Mouse (Mus musculus) thymus, postnatal 4 days (tissue): ENCODE measurements at regions not wholly inside any gene's neighbourhood (a gene's known extent, or its start where the extent isn't known, plus 50 kb on each side); places are given as distances from the start of the nearest gene placed in this dataset.

Source experiments
- DNase-seq: peaks from one replicate; pipeline ENCODE4 v3.0.0; 2021

DNA sequence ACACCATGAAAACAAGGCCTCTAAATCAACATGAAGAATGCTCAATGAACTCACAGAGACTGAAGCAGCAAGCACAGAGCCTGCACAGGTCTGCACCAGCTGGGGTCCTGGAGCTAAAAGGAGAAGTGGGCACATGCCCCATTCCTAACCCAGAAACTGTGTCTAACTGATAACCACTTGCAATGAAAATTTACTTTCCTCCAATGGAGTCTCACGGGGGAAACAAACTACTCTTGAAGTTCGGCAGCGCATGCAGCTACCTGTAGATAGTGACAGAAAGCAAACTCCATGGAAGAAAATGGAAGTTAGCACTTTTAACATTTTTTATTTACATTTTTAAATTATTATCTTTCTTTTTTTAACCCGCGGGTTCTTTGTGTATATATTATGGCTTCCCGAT lies 76.8 kb upstream of the Akap6 start:
- DNase-seq = no peak

DNA sequence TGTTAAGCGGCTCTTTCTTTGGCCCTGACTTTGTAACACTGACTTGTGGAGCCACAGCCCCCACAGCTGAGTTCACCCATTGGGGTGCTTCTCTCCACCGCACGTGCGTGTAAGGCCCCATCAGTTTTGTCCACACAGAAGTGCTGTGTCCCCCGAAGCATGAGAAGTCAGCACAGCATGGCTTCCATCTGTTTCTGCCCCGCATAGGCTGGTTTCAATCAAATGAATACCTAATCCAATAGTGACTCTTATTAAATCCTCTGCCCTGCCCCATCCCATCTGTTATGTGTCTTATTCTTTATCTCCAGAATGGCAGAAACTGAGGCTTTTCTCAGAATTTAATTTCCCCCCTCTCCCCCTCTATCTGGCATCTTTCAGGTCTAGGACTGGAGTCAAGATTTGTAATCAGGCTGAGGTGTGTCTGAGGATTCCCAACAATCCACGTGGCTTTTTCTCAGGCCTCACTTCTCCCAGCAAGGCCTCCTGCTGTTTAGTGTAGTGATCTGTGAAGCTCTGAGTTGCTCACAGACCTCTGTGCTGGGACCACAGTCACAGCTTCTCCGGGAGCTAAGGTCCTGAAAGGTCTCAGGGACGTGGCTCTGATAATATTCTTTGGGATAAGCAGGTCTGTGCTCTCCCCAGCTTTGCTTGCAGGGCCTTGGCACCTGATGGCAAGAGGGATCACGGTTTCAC lies 75.6 kb upstream of the Akap6 start:
- no peak for DNase-seq

DNA sequence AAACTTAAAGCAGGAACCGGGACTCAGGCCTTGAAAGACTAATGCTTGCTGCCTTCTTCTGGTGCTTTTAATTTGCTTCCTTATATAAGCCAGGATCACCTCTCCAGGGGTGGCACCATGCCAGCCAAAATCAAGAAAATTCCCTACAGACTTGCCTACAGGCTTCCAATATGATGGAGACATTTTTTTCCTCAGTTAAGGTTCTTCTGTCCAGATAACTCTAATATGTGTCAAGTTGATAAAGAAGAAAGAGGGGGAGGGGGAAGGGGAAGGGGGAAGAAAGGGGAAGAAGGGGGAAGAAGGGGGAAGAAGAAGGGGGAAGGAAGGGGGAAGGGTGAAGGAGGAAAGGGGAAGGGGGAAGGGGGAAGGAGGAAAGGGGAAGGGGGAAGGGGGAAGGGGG lies 74.3 kb upstream of the Akap6 start:
- no peak for DNase-seq

DNA sequence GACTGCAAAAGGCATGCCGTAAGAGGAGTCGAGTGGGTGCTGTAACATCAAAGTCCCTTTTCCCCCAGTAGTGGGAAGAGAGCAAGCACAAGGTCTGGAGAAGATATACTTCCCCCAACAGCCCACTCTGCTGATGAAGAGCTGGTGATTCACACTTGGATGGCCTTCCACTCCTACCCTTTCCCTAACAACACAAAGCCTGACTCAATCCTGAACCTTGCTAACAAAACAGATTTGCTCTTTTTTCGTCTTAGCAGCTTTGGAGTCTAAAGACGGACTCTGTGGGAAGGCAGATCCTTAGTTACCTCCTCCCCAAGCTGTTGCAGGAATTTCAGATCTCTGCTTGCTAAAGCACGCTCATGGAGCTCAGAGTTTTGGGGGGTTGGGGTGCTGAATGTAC lies 70.4 kb upstream of the Akap6 start:
- DNase-seq = no peak

DNA sequence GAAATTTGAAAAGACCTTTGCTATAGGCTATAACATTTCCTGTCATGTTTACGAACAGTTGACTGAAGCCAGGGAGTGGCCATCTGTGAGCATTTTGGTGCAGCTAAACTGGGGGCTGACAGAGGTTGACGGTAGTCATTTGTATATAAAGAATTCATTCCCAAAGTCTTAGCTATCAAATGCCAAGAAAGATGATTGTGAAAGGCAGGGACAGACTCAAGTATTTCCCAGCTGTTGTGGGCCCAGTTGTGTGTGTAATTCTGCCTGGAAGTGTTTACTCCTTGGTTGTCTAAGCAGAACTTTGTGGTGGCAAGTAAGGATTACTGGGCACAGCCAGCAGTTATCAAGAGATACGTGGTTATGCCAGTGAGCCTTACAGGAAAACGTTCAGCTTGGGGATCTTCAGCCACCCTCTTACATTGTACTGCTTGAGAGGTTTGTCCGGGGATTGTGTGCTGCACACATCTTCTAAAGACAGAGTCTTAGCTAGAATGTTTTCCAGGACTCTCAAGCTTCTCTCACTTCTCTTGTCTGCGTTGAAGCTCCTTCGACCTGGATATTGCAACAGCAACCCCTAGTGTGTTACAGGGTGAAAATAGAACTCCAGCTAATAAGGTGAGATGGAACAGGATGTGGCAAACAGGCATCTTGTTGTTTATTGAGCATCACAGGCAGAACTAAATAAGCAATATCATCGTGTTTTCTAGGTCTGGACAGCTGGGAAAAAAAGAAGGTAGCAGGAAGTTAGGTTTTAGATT lies 63.9 kb upstream of the Akap6 start:
- DNase-seq = no peak

DNA sequence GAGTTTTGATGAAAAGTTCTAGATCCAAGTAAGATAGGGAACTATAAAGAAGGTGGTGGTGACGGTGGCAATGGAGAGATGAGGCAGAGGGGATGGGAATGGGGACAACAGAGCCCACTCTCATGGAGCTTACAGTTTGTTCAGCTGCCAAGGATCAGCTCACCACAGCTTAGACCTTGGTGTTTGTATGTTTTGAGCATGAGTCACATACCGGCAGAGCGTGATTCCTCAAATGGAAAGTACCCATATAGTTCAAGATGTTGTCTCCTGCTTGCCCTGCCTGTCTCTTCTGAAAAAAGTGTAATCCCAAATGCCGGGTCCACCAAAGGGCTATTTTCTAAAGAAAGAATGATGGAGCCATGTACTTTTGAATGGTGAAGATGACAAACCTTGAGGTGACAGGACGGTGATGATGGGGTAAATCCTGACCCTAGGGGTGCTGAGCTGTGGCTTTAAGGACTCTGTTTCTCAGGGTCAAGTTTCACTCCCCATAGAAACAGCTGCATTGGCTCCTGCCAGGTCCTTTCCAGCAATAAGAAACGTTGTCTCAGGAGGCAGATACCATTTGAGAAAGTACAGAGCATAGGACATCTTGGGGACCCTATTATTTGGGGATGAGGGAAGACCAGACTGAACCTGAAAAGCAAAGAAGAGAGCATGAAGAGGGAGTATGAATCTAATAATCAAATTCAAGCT lies 62.8 kb upstream of the Akap6 start:
- DNase-seq = no peak

DNA sequence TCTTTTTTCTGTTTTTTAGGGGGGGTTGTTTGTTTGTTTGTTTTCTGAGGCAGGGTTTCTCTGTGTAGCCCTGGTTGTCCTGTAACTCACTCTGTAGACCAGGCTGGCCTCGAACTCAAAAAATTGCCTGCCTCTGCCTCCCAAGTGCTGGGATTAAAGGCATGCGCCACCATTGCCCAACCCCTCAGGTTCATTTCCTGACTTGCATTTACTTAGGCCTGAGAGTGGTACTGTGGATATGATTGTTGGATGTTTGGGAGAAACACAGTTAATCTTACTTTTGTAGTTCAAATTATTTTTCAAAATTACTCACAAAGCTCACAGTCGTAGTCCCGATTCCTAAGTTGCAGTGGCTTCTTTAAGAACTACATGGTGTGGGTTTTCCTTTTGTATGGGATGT lies 62.3 kb upstream of the Akap6 start:
- no peak for DNase-seq

DNA sequence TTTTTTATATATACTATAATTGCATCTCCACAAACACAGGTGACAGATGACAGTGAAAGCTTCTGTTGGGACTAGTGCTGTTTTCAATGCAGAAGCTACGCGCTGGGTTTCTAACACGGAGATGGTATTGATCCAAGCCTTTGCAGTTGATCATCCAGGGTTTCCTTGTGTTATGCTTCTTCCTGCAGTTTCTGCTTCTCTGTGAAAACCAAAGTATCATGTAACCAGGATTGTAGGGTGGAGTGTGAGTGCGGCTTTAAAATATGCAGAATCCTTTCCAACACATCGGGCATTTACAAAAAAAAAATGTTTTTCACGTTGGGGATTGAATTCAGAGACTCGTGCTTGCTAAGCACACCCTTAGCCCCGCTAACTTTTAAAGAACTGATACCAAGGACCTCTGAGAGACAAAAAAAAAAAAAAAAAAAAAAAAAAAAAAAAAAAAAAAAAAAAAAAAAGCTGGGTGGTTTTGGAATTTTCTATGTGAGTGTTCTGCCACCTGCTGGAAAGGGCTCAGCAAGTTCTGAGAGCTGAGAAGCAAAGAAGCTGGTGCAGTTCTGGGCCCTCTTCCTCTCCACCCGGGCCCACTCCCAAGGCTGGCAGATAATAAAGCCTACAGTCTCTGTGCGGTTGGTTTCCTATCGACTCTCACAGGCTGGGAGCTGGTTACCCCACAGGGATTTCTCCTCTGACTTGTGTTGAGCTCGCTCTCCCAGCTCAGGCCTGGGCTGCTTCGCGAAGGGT lies 61.5 kb upstream of the Akap6 start:
- DNase-seq = peak; percentile 65

DNA sequence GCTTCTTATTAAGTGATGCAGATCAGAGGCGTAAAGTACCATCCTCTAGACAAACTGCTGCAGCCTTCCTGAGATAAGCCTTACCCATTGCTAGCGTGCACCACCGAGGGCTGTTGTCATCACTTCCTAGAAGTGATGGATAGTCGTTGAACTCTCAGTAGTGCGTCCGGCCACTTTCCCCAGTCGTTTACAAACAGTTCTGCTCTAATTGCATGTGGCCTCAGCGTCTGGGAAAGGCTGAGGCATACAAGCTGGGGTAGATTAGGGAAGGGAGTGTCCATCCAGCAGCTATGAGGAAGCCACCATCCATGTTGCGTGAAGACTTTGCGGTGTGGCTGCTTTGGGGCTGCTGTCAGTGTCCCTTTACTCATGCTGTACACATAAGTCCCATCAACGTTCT lies 60.7 kb upstream of the Akap6 start:
- DNase-seq = no peak

DNA sequence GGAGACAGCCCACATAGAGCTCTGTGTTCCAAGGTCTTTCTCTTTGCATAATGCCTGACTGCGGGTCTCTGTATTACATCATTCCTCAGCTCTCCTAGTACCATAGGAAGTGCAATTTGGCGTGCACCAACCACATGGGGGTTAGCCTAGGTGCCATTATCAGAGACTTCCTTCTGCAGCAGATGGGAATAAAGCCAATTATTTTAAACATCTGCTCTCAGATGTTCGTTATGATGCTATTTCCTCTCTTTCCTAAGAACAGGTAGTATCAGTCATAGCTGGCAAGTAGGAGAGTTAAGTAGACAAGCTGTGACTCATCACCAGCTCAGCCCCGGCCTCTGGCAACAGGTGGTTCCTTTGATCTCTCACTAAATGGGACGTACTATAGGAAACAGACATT lies 55.1 kb upstream of the Akap6 start:
- peak; percentile 47 for DNase-seq
